13 mouse cellular contexts compared by ENCODE assay signal in the genomic region with DNA sequence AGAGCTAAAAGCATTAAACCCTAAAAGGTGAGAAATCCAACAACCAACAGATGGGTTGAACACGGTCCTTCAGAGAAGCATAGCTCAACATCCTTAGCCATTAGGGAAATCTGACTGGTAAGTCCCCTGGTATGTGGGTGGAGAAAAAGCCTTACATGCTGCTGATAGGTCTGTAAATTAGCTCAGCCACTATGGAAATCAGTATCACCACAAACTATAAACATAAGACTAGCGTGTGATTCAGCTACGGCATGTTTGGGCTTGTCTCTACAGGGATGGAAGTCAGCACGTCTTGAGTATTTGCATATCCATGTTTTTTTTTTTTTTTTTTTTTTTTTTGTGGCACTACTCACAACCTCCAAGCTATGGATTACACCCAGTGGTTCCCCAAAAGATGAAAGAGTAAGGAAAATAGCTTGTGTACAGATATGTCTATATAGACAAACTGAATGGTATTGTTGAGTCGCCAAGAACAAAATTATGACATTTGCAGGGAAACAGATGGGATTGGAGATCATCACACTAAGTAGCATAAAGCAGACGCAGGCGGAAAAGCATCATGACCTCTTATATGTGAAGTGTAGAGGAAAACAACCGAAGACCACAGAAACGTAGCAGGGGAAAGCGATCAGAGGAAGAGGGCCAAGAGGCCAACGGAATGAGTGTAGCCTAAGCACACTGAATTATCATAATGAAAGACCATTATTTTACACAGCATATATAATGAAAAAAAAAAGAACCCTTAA. TPM values are rescaled to one million over a fixed set of nuclear protein-coding genes. Genes with fewer than 3 reads are reported as not detected.
DNase-seq lines count a peak whose midpoint lies in the region; ATAC-seq lines count a peak whose summit lies in the region.
"Had no signal": no experiment of that assay in that cellular context is flagged by ENCODE, and none has a peak within 500 bp of the region (broad histone marks: within the 10 kb centered on the region; RNA-seq: fewer than 3 reads in every experiment).

No protein-coding gene starts in this region.

- DNase-seq in liver, embryonic 13.5 days = no peak
- DNase-seq in liver, embryonic 11.5 days (ENCODE audit: low spot score) = no peak
- DNase-seq in A20 (ENCODE audit: low read depth, low spot score) = peak; percentile 90
- no peak for DNase-seq in left cerebral cortex, adult 9 months (ENCODE audit: low spot score in 2 of 2)
- DNase-seq in embryo, embryonic 10.5 days (ENCODE audit: low spot score) = no peak
- no peak for DNase-seq in left cerebral cortex, postnatal 4 days
- DNase-seq: gastrocnemius, postnatal 36 days; kidney, adult 8-10 months had no signal

- H3K27me3 ChIP-seq in liver, embryonic 13.5 days = no peaks in the 10 kb centered on the region
- H3K27me3 ChIP-seq in liver, embryonic 11.5 days (replicated peaks; ENCODE audit: control insufficient read depth, insufficient read depth, low read length) = no peaks in the 10 kb centered on the region
- H3K27me3 ChIP-seq: stomach, embryonic 15.5 days had no signal

- 0 out of 2 replicates have a peak overlapping the region, but pooled peaks have one; percentile 9 for H3K4me3 ChIP-seq in liver, embryonic 13.5 days (replicated peaks)
- H3K4me3 ChIP-seq in liver, embryonic 11.5 days (ENCODE audit: low read depth, low read length) = no peak overlapping the region
- H3K4me3 ChIP-seq in brown adipose tissue, adult 24 weeks (ENCODE audit: insufficient read depth, low read depth, low read length) = 0 out of 2 replicates have a peak overlapping the region, but pooled peaks have one; percentile 12
- H3K4me3 ChIP-seq: layer of hippocampus, adult 2 months had no signal

- H3K4me2 ChIP-seq in liver, embryonic 13.5 days = no peak overlapping the region
- H3K4me2 ChIP-seq in liver, embryonic 11.5 days = no peak overlapping the region
- H3K4me2 ChIP-seq: stomach, embryonic 15.5 days had no signal

- H3K9me3 ChIP-seq in liver, embryonic 13.5 days (replicated peaks) = no peaks in the 10 kb centered on the region
- H3K9me3 ChIP-seq in liver, embryonic 11.5 days (ENCODE audit: control insufficient read depth, low read length) = no peaks in the 10 kb centered on the region
- H3K9me3 ChIP-seq: stomach, embryonic 15.5 days had no signal

- peaks cover 16% of the 10 kb centered on the region for H3K4me1 ChIP-seq in liver, embryonic 13.5 days (replicated peaks)
- no peaks in the 10 kb centered on the region for H3K4me1 ChIP-seq in liver, embryonic 11.5 days (replicated peaks; ENCODE audit: control insufficient read depth, insufficient read depth, low read length)
- no peaks in the 10 kb centered on the region for H3K4me1 ChIP-seq in brown adipose tissue, adult 24 weeks (ENCODE audit: control insufficient read depth, insufficient read depth, insufficient read length, low read length)
- H3K4me1 ChIP-seq: stomach, embryonic 15.5 days had no signal

- no peak for ATAC-seq in liver, embryonic 13.5 days (ENCODE audit: low read depth)
- ATAC-seq in liver, embryonic 11.5 days (replicated peaks; ENCODE audit: low FRiP score) = no peak
- ATAC-seq in megakaryocyte-erythroid progenitor cell, adult 5-6 weeks (replicated peaks; ENCODE audit: low FRiP score, low TSS enrichment, poor library complexity, severe bottlenecking) = peak; percentile 14; the same call in 1 of the 2 replicates
- ATAC-seq: forebrain, embryonic 14.5 days had no signal

- H3K36me3 ChIP-seq in liver, embryonic 13.5 days = no peaks in the 10 kb centered on the region
- no peaks in the 10 kb centered on the region for H3K36me3 ChIP-seq in liver, embryonic 11.5 days (ENCODE audit: control insufficient read depth, insufficient read depth, low read length)
- H3K36me3 ChIP-seq: stomach, embryonic 15.5 days had no signal

- intact Hi-C loops in left cerebral cortex, postnatal 4 days (cut with DNase I) = no loop called here

- no peak overlapping the region for H3K9ac ChIP-seq in liver, embryonic 13.5 days
- H3K9ac ChIP-seq in liver, embryonic 11.5 days (ENCODE audit: low read depth, low read length) = no peak overlapping the region
- H3K9ac ChIP-seq: stomach, embryonic 15.5 days had no signal

- 56% methylated on average over 11 of the region's 11 CpGs for WGBS in liver, embryonic 13.5 days (ENCODE audit: insufficient replicate concordance)
- WGBS in liver, embryonic 11.5 days = 76% methylated on average over 11 of the region's 11 CpGs

- H3K27ac ChIP-seq in liver, embryonic 13.5 days = 0 out of 2 replicates have a peak overlapping the region, but pooled peaks have one; percentile 16
- H3K27ac ChIP-seq in liver, embryonic 11.5 days (ENCODE audit: low read depth, low read length) = no peak overlapping the region
- H3K27ac ChIP-seq in brown adipose tissue, adult 24 weeks (replicated peaks; ENCODE audit: low read depth, low read length) = peak overlapping the region; percentile 50
- H3K27ac ChIP-seq: layer of hippocampus, adult 2 months had no signal

RNA-seq across cellular contexts. Expression of a gene that starts 6.5 kb away (rescaled TPM):
- polyA plus RNA-seq in liver, embryonic 13.5 days (2015; fragmentation: Nextera tagmentation; extraction: Ambion mirVana) = 8.6 and 8.7 TPM in 2 replicates
- 7.8 and 9.8 TPM in 2 replicates for polyA plus RNA-seq in liver, embryonic 11.5 days (2014; fragmentation: Nextera tagmentation; extraction: Ambion mirVana)
- polyA plus RNA-seq in brown adipose tissue, adult 24 weeks (2012; ENCODE audit: insufficient read depth, insufficient read length, missing spikeins) = 1.7 and 4.0 TPM in 2 replicates
- 15.4 and 18.4 TPM in 2 replicates for total RNA-seq in megakaryocyte-erythroid progenitor cell, adult 5-6 weeks (2014; fragmentation: Nextera tagmentation)
- 21.0 and 54.2 TPM in 2 replicates for total RNA-seq in megakaryocyte-erythroid progenitor cell, adult 5-6 weeks (2017)
- under 1 TPM in 1 of 2 experiments, not detected in 1; 0.85 TPM for total RNA-seq in left cerebral cortex, postnatal 4 days (2021)
- total RNA-seq: gastrocnemius, postnatal 36 days had no signal

RNA-seq across cellular contexts. Expression of a gene that starts 23.5 kb away (rescaled TPM):
- polyA plus RNA-seq in liver, embryonic 13.5 days (2015; fragmentation: Nextera tagmentation; extraction: Ambion mirVana) = 27.5 and 37.6 TPM in 2 replicates
- polyA plus RNA-seq in liver, embryonic 11.5 days (2014; fragmentation: Nextera tagmentation; extraction: Ambion mirVana) = 56.5 and 57.6 TPM in 2 replicates
- polyA plus RNA-seq in brown adipose tissue, adult 24 weeks (2012; ENCODE audit: insufficient read depth, insufficient read length, missing spikeins) = 16.0 and 17.2 TPM in 2 replicates
- 46.6 and 62.5 TPM in 2 replicates for total RNA-seq in megakaryocyte-erythroid progenitor cell, adult 5-6 weeks (2014; fragmentation: Nextera tagmentation)
- total RNA-seq in megakaryocyte-erythroid progenitor cell, adult 5-6 weeks (2017) = 66.1 and 67.9 TPM in 2 replicates
- 10 to 100 TPM; 32.7 to 35.8 TPM for total RNA-seq in left cerebral cortex, postnatal 4 days (2021)
